Mouse (Mus musculus): ENCODE data around the gene Gale.
"Not testable (repeated sequence)": the region's sequence is repeated elsewhere in the genome, so short reads cannot be mapped to it uniquely, and the experiment has no call there.

DNA sequence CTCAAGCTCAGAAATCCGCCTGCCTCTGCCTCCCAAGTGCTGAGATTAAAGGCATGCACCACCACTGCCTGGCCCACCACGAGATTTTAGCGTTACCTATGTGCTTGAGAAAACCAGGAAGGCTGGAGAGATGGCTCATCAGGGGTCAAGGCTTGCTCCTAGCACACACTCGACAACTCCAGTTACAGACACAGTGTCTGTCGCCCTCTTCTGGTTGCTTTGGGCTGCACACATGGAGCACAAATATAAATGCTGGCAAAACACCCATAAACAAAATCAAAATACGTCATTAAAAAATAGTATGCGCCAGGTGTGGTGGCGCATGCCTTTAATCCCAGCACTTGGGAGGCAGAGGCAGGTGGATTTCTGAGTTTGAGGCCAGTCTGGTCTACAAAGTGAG lies 22.5 kb upstream of the Gale start:
- 0 out of 2 replicates have a peak, but pooled peaks have one; percentile 22 for TF ChIP-seq CTCF (IDR thresholded peaks at IDR 0.05; ENCODE audit: borderline replicate concordance, insufficient read depth, low read length)
- not testable (repeated sequence) for TF ChIP-seq POLR2A (IDR thresholded peaks at IDR 0.05; ENCODE audit: low read depth, low read length)

All from embryonic fibroblast, embryonic 13.5 days (primary cell).